Mouse (Mus musculus) liver, adult 2 months (tissue): ENCODE measurements around the gene Lsg1.

Source experiments
- CTCF ChIP-seq: fragments of 200-500 bp; IDR thresholded peaks from 2 replicates; pipeline ENCODE4 v1.5.1; 2011; ENCODE audit warnings: low read depth, low read length, control low read depth
- POLR2A ChIP-seq: fragments of 200-500 bp; IDR thresholded peaks from 2 replicates; pipeline ENCODE4 v1.6.1; 2011; ENCODE audit warnings: low read length, control low read depth; ENCODE audit not compliant: insufficient read depth; ENCODE audit errors: extremely low read depth

- TF ChIP-seq CTCF = no peak
- TF ChIP-seq POLR2A = peak; percentile 50; the same call in 1 of the 2 replicates
Measured at GRCm38 (mm10) chr16:30510504-30511451, 76.6 kb downstream of the Lsg1 start.
